Mouse (Mus musculus): ENCODE results near the gene Jam3. TPM values are rescaled to one million over a fixed set of nuclear protein-coding genes. Genes with fewer than 3 reads are reported as not detected.

The Jam3 gene
- polyA plus RNA-seq, 1 experiment = 22.9 TPM

DNA sequence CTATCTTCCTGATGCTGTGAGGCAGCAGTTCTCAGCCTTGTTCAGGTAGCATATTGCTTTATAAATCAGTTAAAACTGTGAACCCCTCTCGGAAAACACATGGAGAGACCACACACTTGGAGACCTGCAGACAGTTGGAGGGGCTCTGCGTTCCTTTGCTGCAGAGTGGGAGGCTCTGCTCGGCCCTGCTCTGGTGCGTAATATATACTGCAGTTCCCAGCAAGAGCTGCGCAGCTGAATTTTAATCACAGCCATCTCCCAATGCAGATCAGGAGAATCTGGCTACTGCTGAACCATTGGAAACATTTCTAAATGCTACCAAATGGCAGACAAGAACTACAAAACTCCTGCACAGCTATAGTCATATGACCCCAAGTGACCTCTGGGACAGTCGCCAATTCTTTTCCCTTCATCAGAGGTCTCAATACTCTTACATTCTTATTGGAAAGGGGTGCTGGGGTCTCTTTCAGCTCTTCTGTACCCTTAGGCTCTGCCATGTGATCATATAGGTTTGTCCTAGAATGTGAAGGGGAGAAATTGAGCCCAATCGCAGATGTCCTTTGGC is 33.5 kb upstream of the Jam3 start:
- Histone ChIP-seq H3K79me2 (ENCODE audit: control insufficient read depth, insufficient read depth) (no peaks in the 10 kb centered on the region), H3K4me2 (ENCODE audit: low read depth) (no peak overlapping the region), H3K27me3 (ENCODE audit: control insufficient read depth, insufficient read depth, insufficient read length) (no peaks in the 10 kb centered on the region), H3ac (ENCODE audit: control insufficient read depth, insufficient read length) (no peak overlapping the region), H3K4me3 (no peak overlapping the region), H3K36me3 (ENCODE audit: control insufficient read depth, insufficient read depth) (no peaks in the 10 kb centered on the region)
- TF ChIP-seq E2F4 (IDR thresholded peaks at IDR 0.05; ENCODE audit: insufficient read depth) = no peak
- TF ChIP-seq SRF (IDR thresholded peaks at IDR 0.05; ENCODE audit: control insufficient read depth, insufficient read length, low read depth) = no peak
- TF ChIP-seq TCF12 (IDR thresholded peaks at IDR 0.05; ENCODE audit: insufficient read depth, poor library complexity, severe bottlenecking) = no peak
- no peak for TF ChIP-seq POLR2AphosphoS2 (IDR thresholded peaks at IDR 0.05; ENCODE audit: insufficient read length, low read depth)

DNA sequence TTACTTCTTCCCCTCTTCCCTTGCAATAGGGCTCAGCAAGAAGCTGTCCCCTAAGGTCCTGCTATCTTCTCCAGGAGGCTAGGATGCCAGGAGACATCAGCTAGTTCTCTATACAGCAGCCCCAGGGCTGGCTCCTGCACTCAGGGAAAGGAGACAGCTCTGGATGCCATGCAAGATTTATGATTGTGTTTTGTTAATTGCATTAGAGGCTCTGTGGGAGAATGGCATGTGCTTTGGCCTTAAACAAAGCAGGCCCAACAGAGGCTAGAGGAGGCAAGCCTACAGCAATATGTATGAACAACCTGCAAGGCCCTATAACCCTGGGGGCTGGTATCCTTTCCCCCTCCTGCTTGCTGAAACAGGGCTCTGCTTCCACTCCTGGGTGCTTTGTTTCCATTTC is 30.6 kb upstream of the Jam3 start:
- Histone ChIP-seq H3ac (ENCODE audit: control insufficient read depth, insufficient read length) (no peak overlapping the region), H3K4me3 (no peak overlapping the region), H3K27me3 (ENCODE audit: control insufficient read depth, insufficient read depth, insufficient read length) (no peaks in the 10 kb centered on the region), H3K79me2 (ENCODE audit: control insufficient read depth, insufficient read depth) (no peaks in the 10 kb centered on the region), H3K36me3 (ENCODE audit: control insufficient read depth, insufficient read depth) (no peaks in the 10 kb centered on the region), H3K4me2 (ENCODE audit: low read depth) (no peak overlapping the region)
- TF ChIP-seq E2F4 (IDR thresholded peaks at IDR 0.05; ENCODE audit: insufficient read depth) = no peak
- no peak for TF ChIP-seq CEBPB (IDR thresholded peaks at IDR 0.05; ENCODE audit: insufficient read depth, poor library complexity, severe bottlenecking)
- TF ChIP-seq TCF12 (IDR thresholded peaks at IDR 0.05; ENCODE audit: insufficient read depth, poor library complexity, severe bottlenecking) = no peak
- no peak for TF ChIP-seq TCF3 (IDR thresholded peaks at IDR 0.05; ENCODE audit: insufficient read length, low read depth)
- no peak for TF ChIP-seq USF1 (IDR thresholded peaks at IDR 0.05; ENCODE audit: low read depth)
- TF ChIP-seq MAX (IDR thresholded peaks at IDR 0.05; ENCODE audit: low read depth) = no peak
- TF ChIP-seq REST (IDR thresholded peaks at IDR 0.05; ENCODE audit: insufficient read depth, insufficient read length) = no peak
- no peak for TF ChIP-seq SRF (IDR thresholded peaks at IDR 0.05; ENCODE audit: control insufficient read depth, insufficient read length, low read depth)
- no peak for TF ChIP-seq MYOG (IDR thresholded peaks at IDR 0.05; ENCODE audit: control insufficient read depth in 1 of 3, insufficient read depth in 1 of 3, insufficient read length in 2 of 3, low read depth in 2 of 3)
- no peak for TF ChIP-seq POLR2AphosphoS2 (IDR thresholded peaks at IDR 0.05; ENCODE audit: insufficient read length, low read depth)

DNA sequence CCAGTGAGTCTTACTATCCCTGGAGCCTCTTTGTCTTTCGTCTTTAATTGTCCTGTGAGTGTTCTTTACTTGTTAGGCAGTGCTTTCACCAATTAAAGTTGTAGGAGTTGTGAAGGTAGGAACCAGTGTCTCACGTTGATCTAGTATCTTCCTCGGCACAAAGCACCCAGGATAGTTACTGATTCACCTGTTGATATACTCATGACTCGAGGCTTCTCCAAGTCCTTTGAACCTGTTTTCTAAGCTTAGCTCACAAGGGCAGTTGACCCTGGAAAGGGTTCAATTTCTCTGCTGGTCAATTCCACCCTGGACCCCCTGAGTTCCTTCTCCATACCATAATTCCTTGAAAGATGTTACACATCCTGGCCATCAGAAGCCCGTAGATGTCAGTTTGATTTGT is 26.9 kb upstream of the Jam3 start:
- no peak overlapping the region for H3K4me3 ChIP-seq
- H3ac ChIP-seq (ENCODE audit: control insufficient read depth, insufficient read length) = no peak overlapping the region
- no peaks in the 10 kb centered on the region for H3K79me2 ChIP-seq (ENCODE audit: control insufficient read depth, insufficient read depth)
- no peaks in the 10 kb centered on the region for H3K27me3 ChIP-seq (ENCODE audit: control insufficient read depth, insufficient read depth, insufficient read length)
- no peak overlapping the region for H3K4me2 ChIP-seq (ENCODE audit: low read depth)
- no peaks in the 10 kb centered on the region for H3K36me3 ChIP-seq (ENCODE audit: control insufficient read depth, insufficient read depth)
- TF ChIP-seq POLR2AphosphoS2 (IDR thresholded peaks at IDR 0.05; ENCODE audit: insufficient read length, low read depth) = no peak
- TF ChIP-seq TCF12 (IDR thresholded peaks at IDR 0.05; ENCODE audit: insufficient read depth, poor library complexity, severe bottlenecking) = no peak
- no peak for TF ChIP-seq USF1 (IDR thresholded peaks at IDR 0.05; ENCODE audit: low read depth)
- TF ChIP-seq TCF3 (IDR thresholded peaks at IDR 0.05; ENCODE audit: insufficient read length, low read depth) = no peak
- TF ChIP-seq REST (IDR thresholded peaks at IDR 0.05; ENCODE audit: insufficient read depth, insufficient read length) = no peak
- TF ChIP-seq MAX (IDR thresholded peaks at IDR 0.05; ENCODE audit: low read depth) = no peak
- no peak for TF ChIP-seq MYOD1 (IDR thresholded peaks at IDR 0.05; ENCODE audit: control insufficient read depth in 1 of 3, insufficient read length in 2 of 3, low read depth in 2 of 3)
- no peak for TF ChIP-seq SRF (IDR thresholded peaks at IDR 0.05; ENCODE audit: control insufficient read depth, insufficient read length, low read depth)
- TF ChIP-seq CEBPB (IDR thresholded peaks at IDR 0.05; ENCODE audit: insufficient read depth, poor library complexity, severe bottlenecking) = no peak
- no peak for TF ChIP-seq MYOG (IDR thresholded peaks at IDR 0.05; ENCODE audit: control insufficient read depth in 1 of 3, insufficient read depth in 1 of 3, insufficient read length in 2 of 3, low read depth in 2 of 3)
- no peak for TF ChIP-seq POLR2A (IDR thresholded peaks at IDR 0.05; ENCODE audit: insufficient read length, low read depth)
- TF ChIP-seq E2F4 (IDR thresholded peaks at IDR 0.05; ENCODE audit: insufficient read depth) = no peak

DNA sequence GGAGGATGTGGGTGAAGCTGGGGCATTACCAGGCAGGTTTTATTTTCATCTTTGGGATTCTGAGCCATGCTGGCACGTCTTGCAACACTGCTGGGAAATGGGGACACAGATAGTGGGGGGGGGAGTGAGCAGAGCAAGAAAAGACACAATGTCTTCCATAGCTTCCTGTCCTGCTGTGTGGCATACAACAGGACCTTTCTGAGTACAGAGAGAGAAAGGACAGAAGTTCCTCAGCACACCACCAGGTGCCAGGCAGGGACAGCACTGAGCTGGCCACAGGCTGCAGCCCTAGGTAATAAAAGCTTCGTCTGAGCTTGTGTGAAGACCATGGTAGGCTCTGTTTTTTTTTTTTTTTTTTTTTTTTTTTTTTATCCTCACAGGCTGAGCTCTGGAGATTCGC is 25.3 kb upstream of the Jam3 start:
- H3ac ChIP-seq (ENCODE audit: control insufficient read depth, insufficient read length) = no peak overlapping the region
- H3K27me3 ChIP-seq (ENCODE audit: control insufficient read depth, insufficient read depth, insufficient read length) = no peaks in the 10 kb centered on the region
- H3K4me2 ChIP-seq (ENCODE audit: low read depth) = no peak overlapping the region
- H3K79me2 ChIP-seq (ENCODE audit: control insufficient read depth, insufficient read depth) = no peaks in the 10 kb centered on the region
- H3K36me3 ChIP-seq (ENCODE audit: control insufficient read depth, insufficient read depth) = no peaks in the 10 kb centered on the region
- H3K4me3 ChIP-seq = no peak overlapping the region
- no peak for TF ChIP-seq SRF (IDR thresholded peaks at IDR 0.05; ENCODE audit: control insufficient read depth, insufficient read length, low read depth)
- no peak for TF ChIP-seq MYOG (IDR thresholded peaks at IDR 0.05; ENCODE audit: control insufficient read depth in 1 of 3, insufficient read depth in 1 of 3, insufficient read length in 2 of 3, low read depth in 2 of 3)
- no peak for TF ChIP-seq POLR2A (IDR thresholded peaks at IDR 0.05; ENCODE audit: insufficient read length, low read depth)
- TF ChIP-seq MYOD1 (IDR thresholded peaks at IDR 0.05; ENCODE audit: control insufficient read depth in 1 of 3, insufficient read length in 2 of 3, low read depth in 2 of 3) = no peak
- TF ChIP-seq MAX (IDR thresholded peaks at IDR 0.05; ENCODE audit: low read depth) = no peak
- TF ChIP-seq POLR2AphosphoS2 (IDR thresholded peaks at IDR 0.05; ENCODE audit: insufficient read length, low read depth) = no peak
- TF ChIP-seq E2F4 (IDR thresholded peaks at IDR 0.05; ENCODE audit: insufficient read depth) = no peak
- no peak for TF ChIP-seq CEBPB (IDR thresholded peaks at IDR 0.05; ENCODE audit: insufficient read depth, poor library complexity, severe bottlenecking)
- TF ChIP-seq REST (IDR thresholded peaks at IDR 0.05; ENCODE audit: insufficient read depth, insufficient read length) = no peak
- TF ChIP-seq TCF12 (IDR thresholded peaks at IDR 0.05; ENCODE audit: insufficient read depth, poor library complexity, severe bottlenecking) = no peak
- TF ChIP-seq USF1 (IDR thresholded peaks at IDR 0.05; ENCODE audit: low read depth) = no peak
- no peak for TF ChIP-seq TCF3 (IDR thresholded peaks at IDR 0.05; ENCODE audit: insufficient read length, low read depth)

DNA sequence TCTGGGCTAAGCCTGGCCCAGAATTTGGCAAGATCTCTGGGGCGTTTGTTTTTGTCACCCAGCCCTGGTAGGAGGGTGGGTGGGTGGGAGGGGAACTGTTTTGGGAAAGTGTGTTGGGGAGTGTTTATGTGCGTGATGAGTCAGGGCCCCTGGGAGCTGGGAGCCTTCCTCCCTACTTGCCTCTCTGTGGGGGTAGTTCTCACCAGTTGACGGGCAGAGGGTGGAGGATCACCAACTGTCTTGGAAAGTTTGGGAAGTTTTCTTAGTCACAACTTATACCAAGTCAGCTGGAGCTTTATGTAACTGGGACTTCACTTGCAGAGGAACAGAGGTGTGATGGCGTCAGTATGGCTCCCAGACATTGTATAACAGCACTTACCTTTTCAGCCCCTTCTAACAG is 23.7 kb upstream of the Jam3 start:
- no peaks in the 10 kb centered on the region for H3K36me3 ChIP-seq (ENCODE audit: control insufficient read depth, insufficient read depth)
- H3K4me2 ChIP-seq (ENCODE audit: low read depth) = no peak overlapping the region
- no peaks in the 10 kb centered on the region for H3K79me2 ChIP-seq (ENCODE audit: control insufficient read depth, insufficient read depth)
- H3ac ChIP-seq (ENCODE audit: control insufficient read depth, insufficient read length) = no peak overlapping the region
- H3K27me3 ChIP-seq (ENCODE audit: control insufficient read depth, insufficient read depth, insufficient read length) = no peaks in the 10 kb centered on the region
- H3K4me3 ChIP-seq = no peak overlapping the region
- no peak for TF ChIP-seq POLR2A (IDR thresholded peaks at IDR 0.05; ENCODE audit: insufficient read length, low read depth)
- no peak for TF ChIP-seq SRF (IDR thresholded peaks at IDR 0.05; ENCODE audit: control insufficient read depth, insufficient read length, low read depth)
- TF ChIP-seq MYOG (IDR thresholded peaks at IDR 0.05; ENCODE audit: control insufficient read depth in 1 of 3, insufficient read depth in 1 of 3, insufficient read length in 2 of 3, low read depth in 2 of 3) = no peak
- no peak for TF ChIP-seq REST (IDR thresholded peaks at IDR 0.05; ENCODE audit: insufficient read depth, insufficient read length)
- no peak for TF ChIP-seq MYOD1 (IDR thresholded peaks at IDR 0.05; ENCODE audit: control insufficient read depth in 1 of 3, insufficient read length in 2 of 3, low read depth in 2 of 3)
- TF ChIP-seq TCF12 (IDR thresholded peaks at IDR 0.05; ENCODE audit: insufficient read depth, poor library complexity, severe bottlenecking) = no peak
- TF ChIP-seq POLR2AphosphoS2 (IDR thresholded peaks at IDR 0.05; ENCODE audit: insufficient read length, low read depth) = no peak
- no peak for TF ChIP-seq USF1 (IDR thresholded peaks at IDR 0.05; ENCODE audit: low read depth)
- no peak for TF ChIP-seq MAX (IDR thresholded peaks at IDR 0.05; ENCODE audit: low read depth)
- no peak for TF ChIP-seq E2F4 (IDR thresholded peaks at IDR 0.05; ENCODE audit: insufficient read depth)
- TF ChIP-seq TCF3 (IDR thresholded peaks at IDR 0.05; ENCODE audit: insufficient read length, low read depth) = no peak
- no peak for TF ChIP-seq CEBPB (IDR thresholded peaks at IDR 0.05; ENCODE audit: insufficient read depth, poor library complexity, severe bottlenecking)

All from myocyte (in vitro differentiated cells).